Comparison of ENCODE assay signal across 9 mouse cellular contexts in the genomic region with DNA sequence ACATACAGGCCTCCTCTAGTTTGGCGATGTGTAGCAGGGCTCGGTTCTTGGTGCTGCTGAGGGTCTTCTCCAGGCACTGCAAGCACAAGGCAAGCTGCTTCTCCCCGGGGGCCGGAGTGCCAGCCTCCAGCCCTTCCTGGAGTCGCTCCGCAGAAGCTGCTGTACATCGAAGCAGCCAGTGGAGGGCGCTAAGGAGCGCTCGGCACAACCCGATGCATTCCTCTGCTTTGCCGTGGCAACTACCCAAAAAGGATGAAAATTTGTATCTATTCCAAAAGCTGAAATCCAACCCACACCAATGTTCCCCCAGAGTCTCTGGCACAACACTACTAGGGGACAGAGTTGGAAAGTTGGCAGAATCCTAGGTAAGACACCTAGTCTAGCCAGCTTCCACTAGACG. TPM values are rescaled to one million over a fixed set of nuclear protein-coding genes. Genes with fewer than 3 reads are reported as not detected.
DNase-seq lines count a peak whose midpoint lies in the region; ATAC-seq and TF ChIP-seq lines count a peak whose summit lies in the region.
"Had no signal": no experiment of that assay in that cellular context is flagged by ENCODE, and none has a peak within 500 bp of the region (broad histone marks: within the 10 kb centered on the region; RNA-seq: fewer than 3 reads in every experiment).

No protein-coding gene starts in this region.

- intact Hi-C loops in left cerebral cortex, adult 2 months (cut with DNase I) = loop anchor here (2.0 to 5.0 kb wide), 2 partner anchors 23 to 34 kb away; partner anchors contain the start of gene Thra

- H3K27me3 ChIP-seq in kidney, embryonic 14.5 days (ENCODE audit: control insufficient read depth, insufficient read depth, low read length) = no peaks in the 10 kb centered on the region
- no peaks in the 10 kb centered on the region for H3K27me3 ChIP-seq in stomach, postnatal 0 days (ENCODE audit: control insufficient read depth, insufficient read depth, low read length)

- no peak overlapping the region for H3K4me3 ChIP-seq in kidney, embryonic 14.5 days (ENCODE audit: low read length)
- no peak overlapping the region for H3K4me3 ChIP-seq in bone marrow macrophage, adult 2 months (ENCODE audit: insufficient read depth, low read length)
- no peak overlapping the region for H3K4me3 ChIP-seq in left cerebral cortex, adult 2 months
- no peak overlapping the region for H3K4me3 ChIP-seq in stomach, postnatal 0 days (ENCODE audit: low read depth, low read length)

- no peak for ATAC-seq in kidney, embryonic 14.5 days (ENCODE audit: low FRiP score, low TSS enrichment)
- ATAC-seq in erythroid progenitor cell, adult 5-6 weeks (replicated peaks; ENCODE audit: low FRiP score, poor library complexity, severe bottlenecking) = peak; percentile 48; the same call in 1 of the 2 replicates
- ATAC-seq in megakaryocyte-erythroid progenitor cell, adult 5-6 weeks (replicated peaks; ENCODE audit: low FRiP score, low TSS enrichment, poor library complexity, severe bottlenecking) = peak; percentile 56
- ATAC-seq in stomach, postnatal 0 days (ENCODE audit: low FRiP score, low TSS enrichment) = peak; percentile 40; the same call in 1 of the 2 replicates

- TF ChIP-seq POLR2A in bone marrow macrophage, adult 2 months (IDR thresholded peaks at IDR 0.05; ENCODE audit: borderline replicate concordance, low read depth, low read length) = no peak

- H3K36me3 ChIP-seq in kidney, embryonic 14.5 days (ENCODE audit: control insufficient read depth, insufficient read depth, low read length) = peaks cover 27% of the 10 kb centered on the region
- H3K36me3 ChIP-seq in stomach, postnatal 0 days (ENCODE audit: control insufficient read depth, insufficient read depth, low read length) = peaks cover 13% of the 10 kb centered on the region

- no peak overlapping the region for H3K9ac ChIP-seq in kidney, embryonic 14.5 days (ENCODE audit: low read depth, low read length)
- peak overlapping the region; percentile 23; the same call in 1 of the 2 replicates for H3K9ac ChIP-seq in stomach, postnatal 0 days (ENCODE audit: low read length)

- TF ChIP-seq CTCF in bone marrow macrophage, adult 2 months (IDR thresholded peaks at IDR 0.05; ENCODE audit: low read depth, low read length) = peak; percentile 50
- TF ChIP-seq CTCF in left cerebral cortex, adult 2 months (IDR thresholded peaks at IDR 0.05) = peak; percentile 97
- TF ChIP-seq CTCF in stomach, postnatal 0 days (IDR thresholded peaks at IDR 0.05; ENCODE audit: low read depth) = peak; percentile 90

- peak; percentile 55 for DNase-seq in kidney, adult 11 months
- peak; percentile 88 for DNase-seq in heart, postnatal 4 days
- DNase-seq in left cerebral cortex, adult 2 months (ENCODE audit: extremely low spot score in 1 of 2, low spot score in 2 of 2) = peak; percentile 80 to 89
- peak; percentile 77 for DNase-seq in stomach, postnatal 0 days (ENCODE audit: low spot score)

- no peak overlapping the region for H3K4me2 ChIP-seq in kidney, embryonic 14.5 days (replicated peaks; ENCODE audit: low read depth, low read length)
- no peak overlapping the region; the same call in 1 of the 2 replicates for H3K4me2 ChIP-seq in stomach, postnatal 0 days (replicated peaks; ENCODE audit: low read depth)

- 24% methylated on average over 13 of the region's 13 CpGs for WGBS in kidney, embryonic 14.5 days
- 16% methylated on average over 13 of the region's 13 CpGs for WGBS in stomach, postnatal 0 days

- H3K9me3 ChIP-seq in kidney, embryonic 14.5 days (ENCODE audit: control insufficient read depth, low read length) = no peaks in the 10 kb centered on the region
- no peaks in the 10 kb centered on the region for H3K9me3 ChIP-seq in stomach, postnatal 0 days (ENCODE audit: control insufficient read depth, low read length)

- H3K4me1 ChIP-seq in kidney, embryonic 14.5 days (ENCODE audit: control insufficient read depth, insufficient read depth, low read length) = no peaks in the 10 kb centered on the region; the same call in 1 of the 2 replicates
- H3K4me1 ChIP-seq in bone marrow macrophage, adult 2 months (ENCODE audit: control insufficient read depth, insufficient read depth, low read length) = no peaks in the 10 kb centered on the region
- no peaks in the 10 kb centered on the region; the same call in 1 of the 2 replicates for H3K4me1 ChIP-seq in stomach, postnatal 0 days (replicated peaks; ENCODE audit: control insufficient read depth, insufficient read depth)

- H3K27ac ChIP-seq in kidney, embryonic 14.5 days (ENCODE audit: low read depth, low read length) = no peak overlapping the region
- H3K27ac ChIP-seq in bone marrow macrophage, adult 2 months (ENCODE audit: insufficient read depth, low read depth, low read length) = no peak overlapping the region
- H3K27ac ChIP-seq in left cerebral cortex, adult 2 months = peak overlapping the region; percentile 50
- peak overlapping the region; percentile 53; the same call in 1 of the 2 replicates for H3K27ac ChIP-seq in stomach, postnatal 0 days (replicated peaks)

- no peak for TF ChIP-seq EP300 in stomach, postnatal 0 days (optimal IDR thresholded peaks at IDR 0.05)

RNA-seq across cellular contexts. Expression of gene Med24, which starts 11.3 kb away (rescaled TPM):
- polyA plus RNA-seq in kidney, embryonic 14.5 days (2014; fragmentation: Nextera tagmentation; extraction: Ambion mirVana) = 39.5 and 59.1 TPM in 2 replicates
- 26.9 and 32.2 TPM in 2 replicates for polyA plus RNA-seq in bone marrow macrophage, adult 2 months (2012; ENCODE audit: insufficient read depth, insufficient read length, missing spikeins)
- total RNA-seq in erythroid progenitor cell, adult 5-6 weeks (2015; ENCODE audit: low replicate concordance) = 30.6 and 57.7 TPM in 2 replicates
- total RNA-seq in erythroid progenitor cell, adult 5-6 weeks (2017; ENCODE audit: low replicate concordance) = 14.7 and 25.0 TPM in 2 replicates
- 10 to 100 TPM; 51.7 to 52.3 TPM for total RNA-seq in heart, postnatal 4 days (2021)
- total RNA-seq in left cerebral cortex, adult 2 months (2021) = 100 to 1,000 TPM; 126 to 134 TPM
- 62.2 and 78.6 TPM in 2 replicates for total RNA-seq in megakaryocyte-erythroid progenitor cell, adult 5-6 weeks (2014; fragmentation: Nextera tagmentation)
- 30.1 and 42.7 TPM in 2 replicates for total RNA-seq in megakaryocyte-erythroid progenitor cell, adult 5-6 weeks (2017)
- polyA plus RNA-seq in stomach, postnatal 0 days (2015; fragmentation: Nextera tagmentation; extraction: Ambion mirVana) = 16.5 and 18.7 TPM in 2 replicates

RNA-seq across cellular contexts. Expression of gene Csf3, which starts 16.8 kb away (rescaled TPM):
- not detected in 2 replicates for polyA plus RNA-seq in kidney, embryonic 14.5 days (2014; fragmentation: Nextera tagmentation; extraction: Ambion mirVana)
- polyA plus RNA-seq in bone marrow macrophage, adult 2 months (2012; ENCODE audit: insufficient read depth, insufficient read length, missing spikeins) = not detected in 2 replicates
- not detected in 2 replicates for total RNA-seq in erythroid progenitor cell, adult 5-6 weeks (2015; ENCODE audit: low replicate concordance)
- not detected in 2 replicates for total RNA-seq in erythroid progenitor cell, adult 5-6 weeks (2017; ENCODE audit: low replicate concordance)
- not detected for total RNA-seq in heart, postnatal 4 days (2021)
- not detected for total RNA-seq in left cerebral cortex, adult 2 months (2021)
- total RNA-seq in megakaryocyte-erythroid progenitor cell, adult 5-6 weeks (2014; fragmentation: Nextera tagmentation) = not detected in 2 replicates
- not detected in 2 replicates for total RNA-seq in megakaryocyte-erythroid progenitor cell, adult 5-6 weeks (2017)
- polyA plus RNA-seq in stomach, postnatal 0 days (2015; fragmentation: Nextera tagmentation; extraction: Ambion mirVana) = 0.08 and 0.11 TPM in 2 replicates
- polyA plus RNA-seq: neural tube, embryonic 14.5 days had no signal

RNA-seq across cellular contexts. Expression of gene Thra, which starts 22.5 kb away (rescaled TPM):
- polyA plus RNA-seq in kidney, embryonic 14.5 days (2014; fragmentation: Nextera tagmentation; extraction: Ambion mirVana) = 28.0 and 31.8 TPM in 2 replicates
- 20.7 and 23.5 TPM in 2 replicates for polyA plus RNA-seq in bone marrow macrophage, adult 2 months (2012; ENCODE audit: insufficient read depth, insufficient read length, missing spikeins)
- 8.6 and 13.8 TPM in 2 replicates for total RNA-seq in erythroid progenitor cell, adult 5-6 weeks (2015; ENCODE audit: low replicate concordance)
- total RNA-seq in erythroid progenitor cell, adult 5-6 weeks (2017; ENCODE audit: low replicate concordance) = 3.3 and 8.0 TPM in 2 replicates
- 100 to 1,000 TPM; 171 to 183 TPM for total RNA-seq in heart, postnatal 4 days (2021)
- 100 to 1,000 TPM; 730 to 768 TPM for total RNA-seq in left cerebral cortex, adult 2 months (2021)
- total RNA-seq in megakaryocyte-erythroid progenitor cell, adult 5-6 weeks (2014; fragmentation: Nextera tagmentation) = 47.5 and 51.0 TPM in 2 replicates
- 20.4 and 23.3 TPM in 2 replicates for total RNA-seq in megakaryocyte-erythroid progenitor cell, adult 5-6 weeks (2017)
- polyA plus RNA-seq in stomach, postnatal 0 days (2015; fragmentation: Nextera tagmentation; extraction: Ambion mirVana) = 24.0 and 24.5 TPM in 2 replicates

RNA-seq across cellular contexts. Expression of gene Psmd3, which starts 35.5 kb away (rescaled TPM):
- polyA plus RNA-seq in kidney, embryonic 14.5 days (2014; fragmentation: Nextera tagmentation; extraction: Ambion mirVana) = 181 and 187 TPM in 2 replicates
- 46.3 and 53.7 TPM in 2 replicates for polyA plus RNA-seq in bone marrow macrophage, adult 2 months (2012; ENCODE audit: insufficient read depth, insufficient read length, missing spikeins)
- total RNA-seq in erythroid progenitor cell, adult 5-6 weeks (2015; ENCODE audit: low replicate concordance) = 28.1 and 30.3 TPM in 2 replicates
- total RNA-seq in erythroid progenitor cell, adult 5-6 weeks (2017; ENCODE audit: low replicate concordance) = 23.6 and 30.7 TPM in 2 replicates
- total RNA-seq in heart, postnatal 4 days (2021) = 100 to 1,000 TPM; 138 to 140 TPM
- total RNA-seq in left cerebral cortex, adult 2 months (2021) = 100 to 1,000 TPM; 132 TPM
- total RNA-seq in megakaryocyte-erythroid progenitor cell, adult 5-6 weeks (2014; fragmentation: Nextera tagmentation) = 117 and 124 TPM in 2 replicates
- total RNA-seq in megakaryocyte-erythroid progenitor cell, adult 5-6 weeks (2017) = 84.5 and 117 TPM in 2 replicates
- polyA plus RNA-seq in stomach, postnatal 0 days (2015; fragmentation: Nextera tagmentation; extraction: Ambion mirVana) = 120 and 122 TPM in 2 replicates

RNA-seq across cellular contexts. Expression of gene Gsdma, which starts 53.8 kb away (rescaled TPM):
- polyA plus RNA-seq in kidney, embryonic 14.5 days (2014; fragmentation: Nextera tagmentation; extraction: Ambion mirVana) = 0.16 TPM in 1 of 2 replicates, not detected in the other
- not detected in 2 replicates for polyA plus RNA-seq in bone marrow macrophage, adult 2 months (2012; ENCODE audit: insufficient read depth, insufficient read length, missing spikeins)
- not detected in 2 replicates for total RNA-seq in erythroid progenitor cell, adult 5-6 weeks (2015; ENCODE audit: low replicate concordance)
- total RNA-seq in erythroid progenitor cell, adult 5-6 weeks (2017; ENCODE audit: low replicate concordance) = not detected in 2 replicates
- not detected for total RNA-seq in heart, postnatal 4 days (2021)
- not detected for total RNA-seq in left cerebral cortex, adult 2 months (2021)
- not detected in 2 replicates for total RNA-seq in megakaryocyte-erythroid progenitor cell, adult 5-6 weeks (2014; fragmentation: Nextera tagmentation)
- total RNA-seq in megakaryocyte-erythroid progenitor cell, adult 5-6 weeks (2017) = 0.42 and 0.57 TPM in 2 replicates
- 79.6 and 83.7 TPM in 2 replicates for polyA plus RNA-seq in stomach, postnatal 0 days (2015; fragmentation: Nextera tagmentation; extraction: Ambion mirVana)
- polyA plus RNA-seq: neural tube, embryonic 14.5 days had no signal

Comparison
In these comparisons a context has a peak if more than half of its experiments do, and no peak if none do; other contexts are left out.
1. H3K27ac ChIP-seq: peak in left cerebral cortex, adult 2 months (single experiment) and stomach, postnatal 0 days (single experiment); none in kidney, embryonic 14.5 days (single experiment) and bone marrow macrophage, adult 2 months (single experiment).
2. Peak in every context shown above with its lines, with median percentiles within 50 percentile points of each other: DNase-seq and CTCF ChIP-seq.